Mouse (Mus musculus): ENCODE results near the gene Hes2. TPM values are rescaled to one million over a fixed set of nuclear protein-coding genes. Genes with fewer than 3 reads are reported as not detected.

Gene Hes2
- polyA plus RNA-seq, 1 experiment: 0.39 TPM

DNA sequence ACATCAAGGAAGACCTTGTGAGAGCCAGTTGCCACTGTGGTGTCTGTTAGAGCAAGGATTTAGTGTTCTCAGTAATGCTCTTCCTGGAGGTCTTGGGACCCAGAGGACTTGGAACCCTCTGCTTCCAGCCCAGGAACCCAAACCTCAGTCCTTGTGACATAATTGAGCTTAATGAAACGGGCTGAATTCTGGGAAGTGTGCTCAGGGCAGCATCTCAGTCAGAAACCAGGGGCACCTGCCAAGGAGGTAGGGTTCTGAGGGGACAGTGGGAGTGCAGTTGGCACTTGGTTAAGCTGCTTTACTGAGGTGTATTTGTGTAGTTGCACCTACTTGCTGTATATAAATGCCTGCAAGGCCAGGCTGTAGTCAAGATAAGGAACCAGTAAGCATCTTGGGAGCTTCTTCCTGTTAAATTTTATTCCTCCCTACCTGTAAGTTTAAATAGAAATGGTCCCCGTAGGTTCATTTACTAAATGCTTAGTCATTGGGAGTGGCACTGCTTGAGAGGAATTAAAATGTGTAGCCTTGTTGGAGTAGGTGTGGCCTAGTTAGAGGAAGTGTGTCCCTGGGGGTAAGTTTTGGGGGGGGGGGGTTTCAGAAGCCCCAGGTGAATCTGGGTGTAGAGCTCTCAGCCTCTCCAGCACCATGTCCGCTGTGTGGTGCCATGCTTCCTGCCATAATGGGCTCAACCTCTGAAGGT, 36.0 kb downstream of the Hes2 start:
- peak overlapping the region; percentile 86 for H3K27ac ChIP-seq (ENCODE audit: insufficient read depth, low read length)
- H3K9ac ChIP-seq (ENCODE audit: low read depth, poor library complexity, severe bottlenecking): no peak overlapping the region
- H3K9me3 ChIP-seq (replicated peaks; ENCODE audit: control insufficient read depth, insufficient read depth, low read length, poor library complexity, severe bottlenecking): no peaks in the 10 kb centered on the region
- TF ChIP-seq CTCF (IDR thresholded peaks at IDR 0.05; ENCODE audit: low read depth, low read length) (no peak), EP300 (IDR thresholded peaks at IDR 0.05; ENCODE audit: insufficient read depth, low read depth, low read length) (0 out of 2 replicates have a peak, but pooled peaks have one; percentile 14)
- peaks cover 12% of the 10 kb centered on the region for H3K4me1 ChIP-seq (ENCODE audit: control insufficient read depth, insufficient read depth, low read length)
- no peaks in the 10 kb centered on the region for H3K36me3 ChIP-seq (ENCODE audit: control insufficient read depth, insufficient read depth, low read length, poor library complexity, severe bottlenecking)
- no peaks in the 10 kb centered on the region for H3K27me3 ChIP-seq (ENCODE audit: control insufficient read depth, insufficient read depth, low read length, poor library complexity, severe bottlenecking)
- H3K4me3 ChIP-seq (ENCODE audit: low read depth, low read length): no peak overlapping the region

DNA sequence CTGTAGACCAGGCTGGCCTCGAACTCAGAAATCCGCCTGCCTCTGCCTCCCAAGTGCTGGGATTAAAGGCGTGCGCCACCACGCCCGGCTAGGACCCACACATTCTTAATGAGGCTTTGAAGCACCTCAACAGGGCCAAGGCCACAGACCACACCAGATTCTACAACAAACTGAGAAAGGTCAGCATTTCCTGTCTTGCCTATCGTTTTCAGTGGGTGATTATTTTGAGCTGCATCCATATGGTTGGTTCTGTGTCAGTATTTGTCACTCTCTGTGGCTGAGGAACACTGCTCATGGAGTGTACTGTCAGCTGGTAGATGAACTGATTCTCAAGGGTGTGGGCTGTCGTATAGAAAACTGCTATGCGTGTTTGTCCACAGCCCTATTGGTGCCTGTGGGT, 37.6 kb downstream of the Hes2 start:
- Histone ChIP-seq H3K4me1 (ENCODE audit: control insufficient read depth, insufficient read depth, low read length) (peaks cover 7% of the 10 kb centered on the region), H3K27ac (ENCODE audit: insufficient read depth, low read length) (no peak overlapping the region), H3K36me3 (ENCODE audit: control insufficient read depth, insufficient read depth, low read length, poor library complexity, severe bottlenecking) (no peaks in the 10 kb centered on the region), H3K4me3 (ENCODE audit: low read depth, low read length) (no peak overlapping the region), H3K9ac (ENCODE audit: low read depth, poor library complexity, severe bottlenecking) (no peak overlapping the region), H3K9me3 (replicated peaks; ENCODE audit: control insufficient read depth, insufficient read depth, low read length, poor library complexity, severe bottlenecking) (no peaks in the 10 kb centered on the region), H3K27me3 (ENCODE audit: control insufficient read depth, insufficient read depth, low read length, poor library complexity, severe bottlenecking) (no peaks in the 10 kb centered on the region)
- no peak for TF ChIP-seq CTCF (IDR thresholded peaks at IDR 0.05; ENCODE audit: low read depth, low read length)
- no peak for TF ChIP-seq EP300 (IDR thresholded peaks at IDR 0.05; ENCODE audit: insufficient read depth, low read depth, low read length)
- no peak for TF ChIP-seq POLR2A (IDR thresholded peaks at IDR 0.05; ENCODE audit: insufficient read depth, low read length)

GRCm38 (mm10) chr4:152197545-152197944, 38.9 kb downstream of the Hes2 start:
- H3K27ac ChIP-seq (ENCODE audit: insufficient read depth, low read length): no peak overlapping the region
- H3K9me3 ChIP-seq (replicated peaks; ENCODE audit: control insufficient read depth, insufficient read depth, low read length, poor library complexity, severe bottlenecking): no peaks in the 10 kb centered on the region
- H3K36me3 ChIP-seq (ENCODE audit: control insufficient read depth, insufficient read depth, low read length, poor library complexity, severe bottlenecking): no peaks in the 10 kb centered on the region
- TF ChIP-seq CTCF (IDR thresholded peaks at IDR 0.05; ENCODE audit: low read depth, low read length) (no peak), EP300 (IDR thresholded peaks at IDR 0.05; ENCODE audit: insufficient read depth, low read depth, low read length) (no peak), POLR2A (IDR thresholded peaks at IDR 0.05; ENCODE audit: insufficient read depth, low read length) (no peak)
- H3K27me3 ChIP-seq (ENCODE audit: control insufficient read depth, insufficient read depth, low read length, poor library complexity, severe bottlenecking): no peaks in the 10 kb centered on the region
- H3K4me1 ChIP-seq (ENCODE audit: control insufficient read depth, insufficient read depth, low read length): peaks cover 7% of the 10 kb centered on the region
- no peak overlapping the region for H3K9ac ChIP-seq (ENCODE audit: low read depth, poor library complexity, severe bottlenecking)
- no peak overlapping the region for H3K4me3 ChIP-seq (ENCODE audit: low read depth, low read length)

DNA sequence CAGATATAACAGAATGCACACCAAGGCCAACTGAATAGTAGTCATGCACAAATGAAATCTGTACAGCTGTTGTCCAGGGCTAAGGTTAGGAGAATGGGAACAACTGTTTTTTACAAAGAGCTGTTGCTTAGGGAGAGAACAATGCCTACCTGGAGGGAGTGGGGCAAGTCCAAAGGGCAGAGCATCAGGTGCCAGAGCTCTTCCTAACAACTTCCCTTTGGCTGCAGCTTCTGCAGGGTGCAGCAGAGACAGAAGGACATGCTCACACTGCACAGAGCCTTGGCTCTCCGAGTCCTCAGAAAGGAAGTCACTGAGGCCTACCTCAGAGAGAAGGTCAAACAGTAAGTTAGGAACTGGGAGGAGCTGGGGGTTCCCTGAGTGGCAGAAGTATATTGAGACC, 41.0 kb downstream of the Hes2 start:
- Histone ChIP-seq H3K27me3 (ENCODE audit: control insufficient read depth, insufficient read depth, low read length, poor library complexity, severe bottlenecking) (no peaks in the 10 kb centered on the region), H3K9ac (ENCODE audit: low read depth, poor library complexity, severe bottlenecking) (no peak overlapping the region), H3K9me3 (replicated peaks; ENCODE audit: control insufficient read depth, insufficient read depth, low read length, poor library complexity, severe bottlenecking) (no peaks in the 10 kb centered on the region), H3K36me3 (ENCODE audit: control insufficient read depth, insufficient read depth, low read length, poor library complexity, severe bottlenecking) (no peaks in the 10 kb centered on the region), H3K27ac (ENCODE audit: insufficient read depth, low read length) (no peak overlapping the region), H3K4me1 (ENCODE audit: control insufficient read depth, insufficient read depth, low read length) (peaks cover 3% of the 10 kb centered on the region), H3K4me3 (ENCODE audit: low read depth, low read length) (no peak overlapping the region)
- TF ChIP-seq CTCF (IDR thresholded peaks at IDR 0.05; ENCODE audit: low read depth, low read length) (no peak), EP300 (IDR thresholded peaks at IDR 0.05; ENCODE audit: insufficient read depth, low read depth, low read length) (no peak)

DNA sequence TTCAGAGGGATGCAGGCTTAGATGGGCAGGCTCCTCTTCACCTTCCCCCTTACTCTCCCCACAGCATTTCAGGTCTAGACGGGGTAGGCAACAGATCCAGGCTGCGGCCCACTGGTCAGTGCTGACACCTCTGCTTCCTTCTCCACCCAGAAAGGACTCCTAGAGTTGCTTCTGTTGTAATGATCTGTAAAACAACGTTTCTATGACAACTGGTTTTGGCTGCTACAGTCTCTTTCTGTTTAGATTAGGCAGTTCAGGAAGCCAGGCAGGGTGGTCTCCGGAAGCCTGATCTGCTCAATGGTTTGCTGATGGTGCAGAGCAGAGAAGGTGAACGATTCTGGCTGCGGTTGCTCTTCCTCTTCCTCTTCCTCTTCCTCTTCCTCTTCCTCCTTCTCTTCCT, 42.8 kb downstream of the Hes2 start:
- Histone ChIP-seq H3K27me3 (ENCODE audit: control insufficient read depth, insufficient read depth, low read length, poor library complexity, severe bottlenecking) (no peaks in the 10 kb centered on the region), H3K27ac (ENCODE audit: insufficient read depth, low read length) (no peak overlapping the region), H3K4me1 (ENCODE audit: control insufficient read depth, insufficient read depth, low read length) (no peaks in the 10 kb centered on the region), H3K9me3 (replicated peaks; ENCODE audit: control insufficient read depth, insufficient read depth, low read length, poor library complexity, severe bottlenecking) (no peaks in the 10 kb centered on the region), H3K36me3 (ENCODE audit: control insufficient read depth, insufficient read depth, low read length, poor library complexity, severe bottlenecking) (no peaks in the 10 kb centered on the region), H3K4me3 (ENCODE audit: low read depth, low read length) (no peak overlapping the region), H3K9ac (ENCODE audit: low read depth, poor library complexity, severe bottlenecking) (no peak overlapping the region)
- no peak for TF ChIP-seq POLR2A (IDR thresholded peaks at IDR 0.05; ENCODE audit: insufficient read depth, low read length)
- TF ChIP-seq EP300 (IDR thresholded peaks at IDR 0.05; ENCODE audit: insufficient read depth, low read depth, low read length): no peak
- TF ChIP-seq CTCF (IDR thresholded peaks at IDR 0.05; ENCODE audit: low read depth, low read length): no peak

- Histone ChIP-seq H3K27me3 (ENCODE audit: control insufficient read depth, insufficient read depth, low read length, poor library complexity, severe bottlenecking) (no peaks in the 10 kb centered on the region), H3K36me3 (ENCODE audit: control insufficient read depth, insufficient read depth, low read length, poor library complexity, severe bottlenecking) (no peaks in the 10 kb centered on the region), H3K9ac (ENCODE audit: low read depth, poor library complexity, severe bottlenecking) (no peak overlapping the region), H3K4me3 (ENCODE audit: low read depth, low read length) (no peak overlapping the region), H3K4me1 (ENCODE audit: control insufficient read depth, insufficient read depth, low read length) (no peaks in the 10 kb centered on the region), H3K9me3 (replicated peaks; ENCODE audit: control insufficient read depth, insufficient read depth, low read length, poor library complexity, severe bottlenecking) (no peaks in the 10 kb centered on the region), H3K27ac (ENCODE audit: insufficient read depth, low read length) (no peak overlapping the region)
- TF ChIP-seq CTCF (IDR thresholded peaks at IDR 0.05; ENCODE audit: low read depth, low read length): no peak
- no peak for TF ChIP-seq EP300 (IDR thresholded peaks at IDR 0.05; ENCODE audit: insufficient read depth, low read depth, low read length)
- TF ChIP-seq POLR2A (IDR thresholded peaks at IDR 0.05; ENCODE audit: insufficient read depth, low read length): no peak
Observed at GRCm38 (mm10) chr4:152202418-152202817, 43.8 kb downstream of the Hes2 start.
